Mouse (Mus musculus) bone marrow, adult 2 months (tissue): ENCODE results near the gene Rmnd5b.

Experiments
- CTCF ChIP-seq: fragments of 200-500 bp; IDR thresholded peaks from 2 replicates; pipeline ENCODE4 v1.5.1; 2011; ENCODE audit warnings: low read length, control low read depth; ENCODE audit not compliant: control insufficient read depth, insufficient read depth
- POLR2A ChIP-seq: fragments of 200-500 bp; IDR thresholded peaks from 2 replicates; pipeline ENCODE4 v1.6.1; 2011; ENCODE audit warnings: low read depth, mild to moderate bottlenecking, control low read depth, low read length, borderline replicate concordance; ENCODE audit not compliant: control insufficient read depth

DNA sequence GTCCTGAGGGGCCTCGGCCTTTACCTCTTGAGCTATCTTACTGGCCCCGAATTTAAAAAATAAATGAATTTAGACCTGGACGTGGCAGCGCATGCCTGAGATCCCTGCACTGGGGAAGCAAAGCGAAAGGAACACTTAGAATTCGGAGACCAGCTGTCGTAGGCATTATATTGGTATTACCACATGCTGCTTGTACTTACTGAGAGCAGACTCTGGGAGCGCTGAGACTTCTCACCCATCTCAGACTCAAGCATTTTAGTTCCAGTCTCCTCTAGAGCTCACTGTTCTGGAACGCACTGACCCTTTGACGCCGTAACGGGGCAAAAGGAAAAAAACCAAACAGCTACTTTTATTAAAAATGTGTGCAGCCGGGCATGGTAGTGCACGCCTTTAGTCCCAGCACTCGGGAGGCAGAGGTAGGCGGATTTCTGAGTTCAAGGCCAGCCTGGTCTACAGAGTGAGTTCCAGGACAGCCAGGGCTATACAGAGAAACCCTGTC lies 26.2 kb upstream of the Rmnd5b start:
- TF ChIP-seq POLR2A (no peak), CTCF (no peak)
